Comparison of ENCODE assay signal across 23 mouse cellular contexts in the genomic region with DNA sequence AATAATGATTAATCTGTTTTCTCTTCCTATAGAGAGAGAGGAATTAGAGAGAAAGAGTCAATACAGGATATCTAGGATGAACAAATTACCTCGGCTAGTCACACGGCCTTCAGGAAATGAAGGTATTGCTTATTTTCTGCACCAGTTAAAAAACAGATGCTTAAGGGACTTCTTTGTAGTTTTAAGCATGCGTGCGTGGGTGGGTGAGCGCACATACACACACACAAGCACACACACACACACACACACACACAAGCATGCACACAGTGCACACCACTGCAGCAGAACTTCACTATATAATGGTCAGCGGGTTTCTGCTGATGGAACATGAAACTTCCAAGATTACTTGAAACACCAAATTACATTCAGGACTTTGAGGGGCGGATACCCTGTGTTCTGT.
"Had no signal": no experiment of that assay in that cellular context is flagged by ENCODE, and none has a peak within 500 bp of the region (broad histone marks: within the 10 kb centered on the region; RNA-seq: fewer than 3 reads in every experiment).

No protein-coding gene starts in this region.

- H3K9ac ChIP-seq: kidney, embryonic 15.5 days; limb, embryonic 13.5 days; liver, embryonic 12.5 days; liver, embryonic 15.5 days; lung, embryonic 15.5 days; midbrain, embryonic 15.5 days; neural tube, embryonic 12.5 days; neural tube, embryonic 15.5 days; stomach, embryonic 15.5 days had no signal

- DNase-seq: kidney, adult 8-10 months; kidney, postnatal 10 days; kidney, postnatal 36 days; layer of hippocampus, postnatal 36 days; liver; lung, adult 18-20 months; lung, postnatal 10 days; lung, postnatal 36 days; right cerebral cortex, postnatal 14 days; spleen, adult 18-20 months; thymus, postnatal 25 days had no signal

- H3K4me1 ChIP-seq: liver, embryonic 12.5 days; liver, embryonic 15.5 days; megakaryocyte, embryonic 14.5 days had no signal

- ATAC-seq: liver, embryonic 12.5 days; midbrain, embryonic 15.5 days had no signal

- H3K4me2 ChIP-seq: kidney, embryonic 15.5 days; limb, embryonic 13.5 days; liver, embryonic 12.5 days; liver, embryonic 15.5 days; lung, embryonic 15.5 days; midbrain, embryonic 11.5 days; midbrain, embryonic 15.5 days; neural tube, embryonic 12.5 days; neural tube, embryonic 15.5 days; stomach, embryonic 15.5 days had no signal

- H3K9me3 ChIP-seq: kidney, embryonic 15.5 days; limb, embryonic 10.5 days; limb, embryonic 13.5 days; liver, embryonic 12.5 days; liver, embryonic 15.5 days; lung, embryonic 15.5 days; megakaryocyte, embryonic 14.5 days; midbrain, embryonic 15.5 days; neural tube, embryonic 12.5 days; neural tube, embryonic 15.5 days; stomach, embryonic 15.5 days had no signal

- H3K4me3 ChIP-seq: kidney, embryonic 15.5 days; limb, embryonic 10.5 days; limb, embryonic 13.5 days; liver, embryonic 12.5 days; liver, embryonic 15.5 days; lung, embryonic 15.5 days; megakaryocyte, embryonic 14.5 days; midbrain, embryonic 15.5 days; neural tube, embryonic 12.5 days; neural tube, embryonic 15.5 days; stomach, embryonic 15.5 days had no signal

- H3K27ac ChIP-seq: kidney, embryonic 15.5 days; limb, embryonic 10.5 days; limb, embryonic 13.5 days; liver, embryonic 12.5 days; liver, embryonic 15.5 days; lung, embryonic 15.5 days; midbrain, embryonic 15.5 days; neural tube, embryonic 12.5 days; neural tube, embryonic 15.5 days; stomach, embryonic 15.5 days had no signal

- H3K36me3 ChIP-seq: kidney, embryonic 15.5 days; limb, embryonic 10.5 days; limb, embryonic 13.5 days; liver, embryonic 12.5 days; liver, embryonic 15.5 days; lung, embryonic 15.5 days; midbrain, embryonic 15.5 days; neural tube, embryonic 12.5 days; neural tube, embryonic 15.5 days; stomach, embryonic 15.5 days had no signal
